Mouse (Mus musculus): Measurements from ENCODE around the gene Kcnn1.
A peak's percentile ranks its signal among the peaks of the same experiment; 100 is the strongest.

The Kcnn1 gene

DNA sequence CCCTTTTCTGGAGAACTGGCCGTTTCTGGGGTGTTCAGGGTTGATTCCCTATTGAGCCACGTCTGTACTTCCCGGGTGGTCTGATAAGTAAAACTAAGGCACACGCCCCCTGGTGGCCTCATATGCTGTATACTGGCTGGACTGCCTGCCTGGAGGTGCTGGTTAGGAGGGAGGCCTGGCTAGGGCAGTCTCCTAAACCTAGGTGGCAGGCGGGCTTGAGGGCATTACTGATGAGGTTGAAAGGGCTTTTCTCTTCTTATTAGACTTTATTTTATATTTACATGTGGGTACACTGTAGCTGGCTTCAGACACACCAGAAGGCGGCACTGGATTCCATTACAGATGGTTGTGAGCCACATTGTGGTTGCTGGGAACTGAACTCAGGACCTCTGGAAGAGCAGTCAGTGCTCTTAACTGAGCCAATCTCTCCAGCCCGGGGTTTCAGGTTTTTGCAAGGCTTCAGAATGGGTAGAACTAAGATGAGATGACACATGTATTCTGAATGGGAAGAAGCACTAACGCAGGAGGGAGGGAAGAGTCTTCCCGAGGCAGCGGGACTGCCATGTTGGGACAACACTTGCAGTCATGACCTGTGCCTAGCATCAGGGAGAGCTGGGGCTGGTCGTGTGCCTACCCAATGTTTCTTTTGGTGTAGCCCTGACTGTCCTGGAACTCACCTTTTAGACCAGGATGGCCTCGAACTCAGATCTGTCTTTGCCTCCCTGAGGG is 30.8 kb upstream of the Kcnn1 start:
- no peak for DNase-seq (ENCODE audit: low spot score)

DNA sequence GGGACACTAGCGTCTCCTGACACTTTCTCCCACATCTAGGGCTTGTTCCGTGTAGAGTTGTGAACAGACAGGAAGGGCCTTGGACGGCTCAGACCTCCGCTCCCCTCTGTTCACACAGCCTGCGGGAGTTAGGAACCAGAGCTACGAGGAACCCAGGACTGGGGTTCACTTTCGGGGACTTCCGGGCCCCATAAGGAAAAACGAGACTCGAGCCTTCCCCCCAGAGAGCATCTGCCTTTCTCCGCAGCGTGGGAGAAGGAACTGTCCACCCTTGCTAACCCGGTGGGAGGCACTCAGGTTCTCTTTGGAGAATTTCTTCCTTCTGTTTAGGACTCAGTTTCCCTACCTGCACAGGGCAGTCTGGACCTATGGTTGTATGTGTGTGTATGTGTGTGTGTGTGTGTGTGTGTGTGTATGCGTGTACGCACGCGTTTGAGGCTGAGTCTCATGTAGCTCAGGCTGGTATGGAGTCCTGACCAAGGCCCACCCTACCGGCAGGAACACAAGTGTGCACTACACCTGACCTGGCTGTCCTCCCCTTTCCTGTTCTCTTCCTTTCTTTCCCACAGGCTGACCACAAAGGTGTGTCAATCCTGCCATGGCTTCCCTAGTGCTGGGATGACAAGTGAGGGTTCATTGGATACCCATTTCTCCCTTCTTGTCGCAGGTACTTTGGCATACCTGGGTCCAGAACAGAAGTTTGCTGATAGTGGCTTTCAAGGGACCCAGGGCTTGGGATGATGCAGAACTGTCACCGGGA is 30.0 kb upstream of the Kcnn1 start:
- no peak for DNase-seq (ENCODE audit: low spot score)

DNA sequence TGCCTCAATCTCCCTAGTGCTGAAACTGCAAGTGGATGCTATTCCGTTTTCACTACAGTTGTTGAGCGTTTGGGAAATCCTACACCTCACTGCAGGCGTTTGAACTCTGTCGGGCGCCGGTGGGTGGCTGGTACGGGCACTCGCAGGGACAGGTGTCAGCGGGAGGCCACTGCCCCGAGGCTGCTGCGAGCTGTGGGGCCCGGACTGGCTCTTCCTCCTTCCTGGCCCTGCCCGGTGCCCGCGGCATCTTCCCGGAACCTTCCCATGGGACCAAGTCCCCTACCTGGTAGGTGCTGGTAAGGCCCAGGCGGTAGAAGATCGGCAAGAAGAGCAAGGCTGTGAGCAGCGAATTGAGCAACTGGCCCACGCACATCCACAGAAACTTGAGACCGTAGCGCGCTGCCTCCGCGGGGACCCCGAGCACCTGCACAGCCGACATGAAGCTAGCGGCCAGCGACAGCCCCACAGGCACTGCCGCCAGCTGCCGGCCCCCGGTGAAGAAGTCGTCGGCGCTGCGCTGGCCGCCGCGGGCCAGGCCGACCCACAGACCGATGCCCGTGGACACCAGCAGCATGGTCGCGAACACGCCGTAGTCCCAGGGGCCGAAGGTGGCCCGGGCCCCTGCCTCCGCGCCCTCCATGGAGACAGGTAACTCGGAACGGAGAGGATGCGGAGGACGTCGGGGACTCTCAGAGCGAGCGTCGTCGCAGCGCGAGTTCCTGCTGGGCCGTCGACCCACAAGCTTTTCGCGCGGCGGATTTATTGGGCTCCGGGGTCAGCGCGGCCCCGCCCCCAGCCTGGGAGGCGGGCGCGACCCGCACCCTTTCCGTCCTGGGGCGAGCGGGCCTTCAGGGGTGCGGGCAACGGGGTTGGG is 29.2 kb upstream of the Kcnn1 start, which contains the start of gene Slc5a5:
TSS of gene Slc5a5 (minus strand) at position 736 of the 874 bp plus-strand sequence.
- DNase-seq (ENCODE audit: low spot score): no peak

DNA sequence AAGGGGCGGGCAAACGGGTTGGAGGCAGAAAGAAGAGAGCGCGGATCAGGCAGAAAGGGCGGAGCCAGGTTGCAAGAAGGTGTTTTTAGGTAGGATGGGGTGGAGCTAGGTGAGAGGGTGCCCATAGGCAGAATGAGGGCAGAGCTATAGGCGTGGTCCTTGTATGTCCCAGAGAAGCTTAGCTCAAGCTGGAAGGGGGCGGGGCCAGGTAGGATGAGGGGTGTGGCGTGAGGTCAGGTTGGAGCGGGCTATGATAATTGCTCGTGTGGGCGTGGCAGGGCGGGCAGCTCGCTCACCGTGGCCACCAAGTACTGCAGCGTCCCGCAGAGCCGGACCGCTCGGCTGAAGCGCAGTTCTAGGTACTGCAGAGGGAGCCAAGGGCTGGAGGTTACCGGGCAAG is 28.3 kb upstream of the Kcnn1 start:
- DNase-seq (ENCODE audit: low spot score): no peak

- no peak for DNase-seq (ENCODE audit: low spot score)
These were observed 27.6 kb upstream of the Kcnn1 start for GRCm38 (mm10) chr8:70890656-70891055.

GRCm38 (mm10) chr8:70887669-70888068 is 24.6 kb upstream of the Kcnn1 start:
- DNase-seq (ENCODE audit: low spot score): no peak

GRCm38 (mm10) chr8:70885612-70886011 is 22.6 kb upstream of the Kcnn1 start:
- no peak for DNase-seq (ENCODE audit: low spot score)

DNA sequence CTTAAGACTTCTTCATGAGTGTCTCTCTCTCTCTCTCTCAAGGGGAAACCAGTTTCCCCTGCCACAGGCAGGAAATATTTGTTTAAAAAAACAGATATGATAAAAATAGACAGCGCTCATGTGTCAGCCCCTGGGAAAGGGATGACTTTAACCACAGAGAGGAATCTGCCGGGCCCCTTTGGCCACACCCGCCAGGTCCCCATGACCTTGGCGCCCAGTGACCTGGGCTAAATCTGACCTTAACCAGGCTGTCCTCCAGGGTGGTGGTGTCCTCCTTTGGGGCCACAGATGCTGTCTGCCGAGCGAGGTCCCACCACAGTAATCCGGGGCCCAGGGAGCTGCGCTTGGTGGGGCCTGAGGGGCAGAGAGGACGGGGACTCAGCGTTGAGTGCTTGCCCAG is 21.6 kb upstream of the Kcnn1 start:
- no peak for DNase-seq (ENCODE audit: low spot score)

DNA sequence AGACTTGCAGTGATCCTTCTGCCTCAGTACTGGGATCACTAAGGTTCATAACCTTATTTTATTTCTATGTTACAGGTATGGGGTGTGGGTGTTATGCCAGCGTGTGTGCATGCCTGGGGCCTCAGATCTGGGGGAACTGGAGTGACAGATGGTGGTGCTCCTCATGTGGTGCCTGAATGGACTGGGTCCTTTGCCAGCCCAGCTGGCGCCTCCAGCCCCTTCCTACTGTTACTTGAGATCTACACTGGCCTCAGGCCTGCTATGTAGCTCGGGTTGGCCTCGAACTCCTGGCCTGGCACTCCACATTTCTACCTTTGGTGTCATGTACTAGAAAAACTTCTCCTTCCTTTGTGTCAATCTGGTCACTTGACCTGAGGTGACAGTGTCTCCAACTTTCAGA is 21.1 kb upstream of the Kcnn1 start:
- DNase-seq (ENCODE audit: low spot score): no peak

DNA sequence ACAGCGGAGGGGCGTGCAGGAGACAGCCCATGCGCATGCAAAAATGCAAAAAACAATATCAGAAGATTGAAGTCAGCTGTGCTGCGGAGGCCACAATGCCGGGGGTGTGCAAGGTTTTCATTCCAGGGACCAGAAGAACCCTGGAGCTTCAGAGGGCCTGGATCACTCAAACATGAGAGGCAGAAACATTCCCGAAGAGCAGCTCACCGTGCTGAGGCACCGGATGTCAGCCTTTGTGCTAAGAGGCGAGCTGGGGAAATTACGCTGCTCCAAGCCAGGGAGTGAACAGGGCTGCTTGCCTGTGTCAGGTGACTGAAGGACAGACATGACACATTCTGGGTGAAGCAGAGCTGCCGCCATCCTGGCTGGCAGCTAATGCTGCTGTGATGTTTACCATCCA is 17.5 kb upstream of the Kcnn1 start:
- no peak for DNase-seq (ENCODE audit: low spot score)

DNA sequence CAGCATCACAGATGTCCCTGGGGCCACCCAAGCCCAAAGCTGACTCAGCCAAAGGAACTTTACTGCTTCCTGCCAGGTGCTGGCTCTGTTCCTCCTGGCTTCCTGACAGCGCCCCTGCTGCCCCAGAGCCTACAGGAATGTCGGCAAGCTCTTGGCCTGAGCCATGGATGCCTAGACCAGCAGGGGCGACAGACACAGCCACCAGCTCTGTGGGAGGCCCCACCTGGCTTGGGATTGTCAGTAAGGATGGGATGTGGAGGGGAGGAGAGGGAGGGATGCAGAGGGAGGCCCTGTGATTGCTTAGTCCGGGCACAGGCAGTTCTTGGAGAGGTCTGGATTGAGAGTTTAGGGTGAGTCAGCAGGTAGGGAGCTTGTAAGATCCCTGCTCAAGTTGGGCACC is 17.1 kb upstream of the Kcnn1 start:
- no peak for DNase-seq (ENCODE audit: low spot score)

- DNase-seq (ENCODE audit: low spot score): no peak
These were observed 16.4 kb upstream of the Kcnn1 start for GRCm38 (mm10) chr8:70879500-70879899.

GRCm38 (mm10) chr8:70878178-70878577 is 15.1 kb upstream of the Kcnn1 start:
- DNase-seq (ENCODE audit: low spot score): no peak

DNA sequence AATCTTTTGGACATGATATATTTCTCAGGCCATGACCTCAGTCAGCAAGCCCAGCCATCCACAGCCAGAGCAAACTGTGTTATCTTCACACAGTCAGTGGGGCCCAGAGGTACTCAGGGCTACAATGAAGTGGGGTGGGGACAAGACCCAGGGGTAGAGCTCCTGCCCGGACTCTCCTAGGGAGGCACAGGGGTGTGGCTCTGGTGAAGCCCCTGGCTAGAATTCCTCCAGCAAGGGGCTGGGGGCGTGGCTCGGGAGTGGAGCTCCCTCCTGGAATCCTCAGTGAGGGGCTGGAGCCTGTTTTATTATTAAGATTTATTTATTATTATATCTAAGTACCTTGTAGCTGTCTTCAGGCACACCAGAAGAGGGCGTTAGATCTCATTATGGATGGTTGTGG is 13.3 kb upstream of the Kcnn1 start:
- no peak for DNase-seq (ENCODE audit: low spot score)

DNA sequence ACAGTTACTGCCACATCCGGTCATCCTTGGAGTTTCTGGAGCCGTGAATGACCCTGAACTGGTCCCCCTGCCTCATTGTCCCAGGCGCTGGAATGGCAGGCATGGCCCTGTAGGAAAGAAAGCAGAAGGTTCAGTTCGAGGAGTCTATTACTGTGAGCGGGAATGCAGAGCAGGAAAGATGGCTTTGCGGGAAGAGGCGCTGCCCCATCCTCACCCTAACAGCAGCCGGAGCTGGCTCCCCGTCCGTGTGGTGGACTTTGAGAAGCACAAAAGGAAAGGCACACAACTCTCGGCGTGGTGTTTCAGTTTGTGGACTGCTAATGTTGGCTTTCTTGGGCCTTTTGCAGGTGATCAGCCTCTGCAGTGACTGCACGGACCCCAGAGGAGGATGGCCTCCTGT is 11.4 kb upstream of the Kcnn1 start:
- DNase-seq (ENCODE audit: low spot score): no peak

GRCm38 (mm10) chr8:70873364-70873985 is 10.4 kb upstream of the Kcnn1 start, which contains the start of gene Ccdc124:
TSS of gene Ccdc124 (minus strand) at chr8:70873935.
- DNase-seq (ENCODE audit: low spot score): peak; percentile 93

GRCm38 (mm10) chr8:70872643-70873363 is 9.7 kb upstream of the Kcnn1 start:
- no peak for DNase-seq (ENCODE audit: low spot score)

- DNase-seq (ENCODE audit: low spot score): no peak
These were observed 8.2 kb upstream of the Kcnn1 start for GRCm38 (mm10) chr8:70871195-70871807.

DNA sequence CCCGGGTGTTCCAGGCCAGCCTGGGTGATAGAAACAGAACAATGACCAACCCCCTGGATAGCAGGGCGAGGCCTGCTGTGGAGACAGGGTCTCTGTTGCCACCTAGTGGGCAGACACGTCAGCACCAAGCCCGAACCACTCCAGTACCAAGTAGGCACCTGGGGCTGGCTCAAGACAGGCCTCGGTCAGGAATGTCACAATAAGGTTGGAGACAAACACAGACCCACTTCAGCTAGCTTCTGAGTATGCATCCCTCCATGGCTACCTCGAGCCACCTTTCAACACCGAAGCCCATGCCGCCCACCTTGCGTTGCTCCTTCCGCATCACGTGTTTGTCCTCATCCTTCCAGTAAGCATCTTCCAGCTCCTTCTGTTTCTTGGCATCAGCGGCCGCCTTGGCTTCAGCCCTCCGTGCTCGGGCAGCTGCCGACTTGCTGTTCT is 6.6 kb upstream of the Kcnn1 start:
- DNase-seq (ENCODE audit: low spot score): peak; percentile 75

DNA sequence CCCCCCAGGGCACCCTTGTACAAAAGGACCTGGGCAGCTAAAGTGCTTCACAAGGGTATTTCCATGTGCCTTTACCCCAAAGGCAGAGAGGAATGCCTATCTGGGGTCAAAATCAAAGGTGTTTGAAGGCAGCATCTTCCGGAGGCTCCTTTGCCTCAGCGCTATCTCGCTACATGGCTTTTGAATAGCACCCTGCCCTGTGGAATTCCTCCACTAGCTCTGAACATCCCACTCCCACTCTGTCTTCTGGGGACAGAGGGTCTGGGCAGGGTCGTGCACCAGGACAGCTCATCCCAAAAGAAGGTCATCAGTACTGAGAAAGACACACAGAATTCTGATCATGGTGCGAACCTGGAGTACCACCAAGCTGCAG is 6.1 kb upstream of the Kcnn1 start:
- DNase-seq (ENCODE audit: low spot score): no peak

Data from left cerebral cortex, adult 11 months (tissue).